Comparison of ENCODE assay signal across 20 mouse cellular contexts in the genomic region with DNA sequence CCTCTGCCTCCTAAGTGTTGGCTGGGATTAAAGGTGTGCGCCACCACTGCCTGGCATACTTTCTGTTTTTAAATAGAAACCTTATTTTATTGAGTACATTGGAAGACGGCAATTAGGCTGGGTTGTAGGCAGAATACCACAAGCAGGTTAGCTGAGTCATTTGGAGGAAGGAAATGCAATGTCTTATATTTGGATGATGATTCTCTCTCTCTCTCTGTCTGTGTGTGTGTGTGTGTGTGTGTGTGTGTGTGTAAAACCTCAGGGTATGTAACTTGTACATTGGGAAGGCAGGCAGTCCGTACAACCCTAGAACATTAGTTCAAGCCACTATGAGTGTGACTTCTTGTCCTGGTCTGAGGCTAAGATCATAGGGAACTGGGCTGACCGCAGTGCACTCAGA. TPM values are rescaled to one million over a fixed set of nuclear protein-coding genes. Genes with fewer than 3 reads are reported as not detected.
A peak's percentile ranks its signal among the peaks of the same experiment; 100 is the strongest.
DNase-seq lines count a peak whose midpoint lies in the region; ATAC-seq and TF ChIP-seq lines count a peak whose summit lies in the region.
"Had no signal": no experiment of that assay in that cellular context is flagged by ENCODE, and none has a peak within 500 bp of the region (broad histone marks: within the 10 kb centered on the region; RNA-seq: fewer than 3 reads in every experiment).

No protein-coding gene starts in this region.

- DNase-seq in 416B (ENCODE audit: low read depth) = peak; percentile 95
- DNase-seq in forebrain, postnatal 0 days = no peak
- DNase-seq in layer of hippocampus, adult 9-10 months (ENCODE audit: low spot score) = no peak
- no peak for DNase-seq in lung, adult 18-20 months
- DNase-seq: adrenal gland, postnatal 10 days; cerebellum, adult 2 months; cerebellum, postnatal 10 days; embryo, embryonic 11 days; gastrocnemius, postnatal 10 days; heart, postnatal 36 days had no signal

- no peak for TF ChIP-seq CTCF in bone marrow macrophage, adult 2 months (IDR thresholded peaks at IDR 0.05; ENCODE audit: low read depth, low read length)
- no peak for TF ChIP-seq CTCF in forebrain, postnatal 0 days (IDR thresholded peaks at IDR 0.05; ENCODE audit: low read depth)

- TF ChIP-seq POLR2A in bone marrow macrophage, adult 2 months (IDR thresholded peaks at IDR 0.05; ENCODE audit: borderline replicate concordance, low read depth, low read length) = no peak

- H3K36me3 ChIP-seq in forebrain, postnatal 0 days (ENCODE audit: insufficient read depth) = no peaks in the 10 kb centered on the region
- H3K36me3 ChIP-seq: embryonic facial prominence, embryonic 15.5 days; heart, embryonic 12.5 days; hindbrain, embryonic 13.5 days had no signal

- no peak overlapping the region for H3K4me2 ChIP-seq in forebrain, postnatal 0 days (ENCODE audit: low read depth)
- H3K4me2 ChIP-seq: embryonic facial prominence, embryonic 15.5 days; heart, embryonic 12.5 days; hindbrain, embryonic 13.5 days had no signal

- H3K27me3 ChIP-seq in forebrain, postnatal 0 days (ENCODE audit: insufficient read depth, low read length) = no peaks in the 10 kb centered on the region
- H3K27me3 ChIP-seq: embryonic facial prominence, embryonic 15.5 days; heart, embryonic 12.5 days; hindbrain, embryonic 13.5 days had no signal

- peak overlapping the region; percentile 57 for H3K27ac ChIP-seq in bone marrow macrophage, adult 2 months (ENCODE audit: insufficient read depth, low read depth, low read length)
- H3K27ac ChIP-seq in forebrain, postnatal 0 days (ENCODE audit: low read depth, low read length) = no peak overlapping the region
- H3K27ac ChIP-seq: embryonic facial prominence, embryonic 15.5 days; forebrain, embryonic 10.5 days; hindbrain, embryonic 13.5 days; hindbrain, postnatal 0 days had no signal

- peak; percentile 58 to 68 for ATAC-seq in hematopoietic stem cell, adult 5-6 weeks (replicated peaks in 1 of 2; ENCODE audit: insufficient read depth in 1 of 2, low FRiP score in 2 of 2, low TSS enrichment in 1 of 2, low read depth in 1 of 2, poor library complexity in 2 of 2, severe bottlenecking in 2 of 2)
- peak; percentile 80 for ATAC-seq in megakaryocyte progenitor cell, adult 5-6 weeks (replicated peaks; ENCODE audit: poor library complexity)
- no peak for ATAC-seq in forebrain, postnatal 0 days
- ATAC-seq: forebrain, embryonic 14.5 days; hindbrain, postnatal 0 days had no signal

- H3K4me1 ChIP-seq in bone marrow macrophage, adult 2 months (ENCODE audit: control insufficient read depth, insufficient read depth, low read length) = peaks cover 18% of the 10 kb centered on the region
- no peaks in the 10 kb centered on the region for H3K4me1 ChIP-seq in forebrain, postnatal 0 days (ENCODE audit: insufficient read depth)
- H3K4me1 ChIP-seq: embryonic facial prominence, embryonic 15.5 days; forebrain, embryonic 10.5 days; heart, embryonic 12.5 days; hindbrain, embryonic 13.5 days had no signal

- no peak overlapping the region for H3K4me3 ChIP-seq in bone marrow macrophage, adult 2 months (ENCODE audit: insufficient read depth, low read length)
- H3K4me3 ChIP-seq in forebrain, postnatal 0 days (ENCODE audit: low read depth, low read length) = no peak overlapping the region
- H3K4me3 ChIP-seq: embryonic facial prominence, embryonic 15.5 days; erythroblast, embryonic 14.5 days; forebrain, embryonic 10.5 days; heart, embryonic 12.5 days; hindbrain, embryonic 13.5 days had no signal

- H3K9me3 ChIP-seq in forebrain, postnatal 0 days (ENCODE audit: low read length) = no peaks in the 10 kb centered on the region
- H3K9me3 ChIP-seq: embryonic facial prominence, embryonic 15.5 days; forebrain, embryonic 10.5 days; heart, embryonic 12.5 days; hindbrain, embryonic 13.5 days had no signal

- H3K9ac ChIP-seq in forebrain, postnatal 0 days = no peak overlapping the region
- H3K9ac ChIP-seq: embryonic facial prominence, embryonic 15.5 days; heart, embryonic 12.5 days; hindbrain, embryonic 13.5 days had no signal

- WGBS in forebrain, postnatal 0 days = 94% methylated on average over 4 of the region's 4 CpGs

RNA-seq across cellular contexts. Expression of a gene that starts 10.8 kb away (rescaled TPM):
- 96.5 and 113 TPM in 2 replicates for polyA plus RNA-seq in bone marrow macrophage, adult 2 months (2012; ENCODE audit: insufficient read depth, insufficient read length, missing spikeins)
- total RNA-seq in hematopoietic stem cell, adult 5-6 weeks (2017) = 72.0 and 75.5 TPM in 2 replicates
- 145 and 177 TPM in 2 replicates for total RNA-seq in megakaryocyte progenitor cell, adult 5-6 weeks (2015)
- total RNA-seq in megakaryocyte progenitor cell, adult 5-6 weeks (2017) = 81.7 and 92.1 TPM in 2 replicates
- 43.9 and 59.8 TPM in 2 replicates for total RNA-seq in forebrain, postnatal 0 days (2014; rRNA removed)
- 73.4 and 78.2 TPM in 2 replicates for polyA plus RNA-seq in forebrain, postnatal 0 days (2015; fragmentation: Nextera tagmentation; extraction: Ambion mirVana)

RNA-seq across cellular contexts. Expression of a gene that starts 24.5 kb away (rescaled TPM):
- polyA plus RNA-seq in bone marrow macrophage, adult 2 months (2012; ENCODE audit: insufficient read depth, insufficient read length, missing spikeins) = 17.7 and 28.7 TPM in 2 replicates
- 52.4 and 76.5 TPM in 2 replicates for total RNA-seq in hematopoietic stem cell, adult 5-6 weeks (2017)
- 7.3 and 8.6 TPM in 2 replicates for total RNA-seq in megakaryocyte progenitor cell, adult 5-6 weeks (2015)
- total RNA-seq in megakaryocyte progenitor cell, adult 5-6 weeks (2017) = 25.7 and 28.5 TPM in 2 replicates
- 54.7 and 77.9 TPM in 2 replicates for total RNA-seq in forebrain, postnatal 0 days (2014; rRNA removed)
- polyA plus RNA-seq in forebrain, postnatal 0 days (2015; fragmentation: Nextera tagmentation; extraction: Ambion mirVana) = 4.8 and 6.2 TPM in 2 replicates
